Mouse (Mus musculus): Measurements from ENCODE around the gene Spry2.

Gene Spry2

DNA sequence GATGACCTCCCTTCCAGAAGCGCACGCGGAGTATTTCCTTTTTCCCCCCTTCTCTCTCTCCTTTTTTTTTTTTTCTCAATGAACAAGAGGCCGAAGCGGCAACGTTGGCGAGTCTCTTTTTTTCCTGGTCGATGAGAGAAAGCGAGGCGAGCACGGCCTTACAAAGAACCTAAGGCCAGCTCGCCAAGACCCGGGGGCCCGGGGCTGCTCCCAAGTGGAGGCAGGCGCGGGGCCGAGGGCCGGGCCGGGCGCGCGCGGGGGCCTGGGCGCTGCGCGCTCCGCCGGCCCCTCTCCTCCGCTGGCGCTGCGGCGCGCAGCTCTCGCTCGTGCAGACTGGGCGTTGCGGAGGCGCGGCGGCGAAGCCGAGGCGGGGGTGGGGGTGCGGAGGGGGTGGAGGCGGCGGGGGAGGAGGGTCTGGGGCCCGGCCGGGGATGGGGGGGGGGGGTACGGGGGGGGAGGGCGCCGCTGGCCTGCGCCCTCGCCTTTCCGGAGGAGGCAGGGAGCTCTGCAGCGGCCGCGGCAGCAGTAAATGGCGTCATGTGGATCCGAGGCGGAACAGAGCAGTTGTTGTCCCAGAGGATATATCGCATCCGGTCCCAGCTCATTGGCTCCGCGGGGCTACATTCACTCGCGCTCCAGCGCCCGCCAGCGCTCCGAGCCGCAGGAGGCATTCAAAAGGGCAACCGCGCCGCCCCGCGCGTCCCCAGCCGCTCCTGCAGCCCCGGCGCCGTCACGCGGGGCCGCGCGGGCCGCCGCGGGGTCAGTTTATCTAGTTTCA, at the start of gene Spry2:
Gene Spry2, minus strand, starts transcription at position 29 of the 778 bp plus-strand sequence.
- peak; percentile 65 for DNase-seq (ENCODE audit: low spot score)

DNA sequence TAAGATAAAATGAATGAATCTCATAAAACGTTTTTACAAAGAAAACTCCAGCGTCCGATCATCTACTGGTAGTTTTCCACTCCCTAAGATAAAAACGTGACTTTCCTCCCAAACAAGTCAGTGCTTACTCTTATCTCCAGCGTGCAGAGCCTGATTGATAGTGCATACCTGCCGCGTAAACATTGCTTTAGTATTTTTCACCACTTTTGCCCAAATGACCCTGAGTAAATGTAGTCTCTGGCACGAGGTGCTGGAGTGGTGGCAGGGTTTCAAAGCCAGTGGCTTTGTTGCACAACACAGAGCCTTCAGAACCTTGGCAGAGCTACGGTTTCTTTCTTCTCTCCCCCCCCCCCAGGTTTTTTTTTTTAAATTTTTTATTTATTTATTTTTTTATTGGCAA, 44.7 kb upstream of the Spry2 start:
- no peak for DNase-seq (ENCODE audit: low spot score)

DNA sequence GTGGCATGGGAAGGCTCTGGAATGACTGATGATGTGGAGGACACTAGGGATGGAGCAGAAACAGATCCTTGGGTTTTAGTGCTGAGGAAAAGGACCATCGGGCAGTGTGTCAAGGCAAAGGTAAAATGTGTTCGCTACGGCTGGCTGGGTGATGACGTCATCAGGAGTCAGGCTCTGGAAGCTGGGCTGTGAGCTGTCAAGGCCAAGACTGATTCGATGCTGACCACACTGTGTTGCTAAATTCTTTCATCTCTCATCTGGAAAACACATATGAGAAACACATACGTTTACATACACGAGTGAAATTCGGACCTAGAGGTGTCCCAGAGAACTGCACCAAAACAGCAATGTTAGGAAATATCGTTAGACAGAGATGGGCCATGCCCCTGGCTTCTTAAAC, 30.1 kb upstream of the Spry2 start:
- no peak for DNase-seq (ENCODE audit: low spot score)

DNA sequence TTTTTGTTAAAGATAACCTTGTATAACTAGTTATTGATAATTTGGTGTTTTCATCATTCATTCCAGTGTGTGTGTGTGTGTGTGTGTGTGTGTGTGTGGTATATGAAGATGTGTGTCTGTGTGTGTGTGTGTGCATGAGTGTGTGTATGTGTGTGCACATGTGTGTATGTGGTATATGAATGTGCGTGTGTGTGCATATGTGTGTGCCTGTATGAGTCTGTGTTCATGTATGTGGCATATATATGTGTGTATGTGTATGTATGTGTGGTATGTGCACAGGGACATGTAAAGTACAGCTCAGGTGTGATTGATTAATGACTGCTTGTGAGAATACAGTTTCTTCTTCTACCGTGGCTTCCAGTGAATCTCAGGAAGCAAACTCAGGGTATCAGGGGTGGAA, 28.7 kb upstream of the Spry2 start:
- DNase-seq (ENCODE audit: low spot score), result no peak

DNA sequence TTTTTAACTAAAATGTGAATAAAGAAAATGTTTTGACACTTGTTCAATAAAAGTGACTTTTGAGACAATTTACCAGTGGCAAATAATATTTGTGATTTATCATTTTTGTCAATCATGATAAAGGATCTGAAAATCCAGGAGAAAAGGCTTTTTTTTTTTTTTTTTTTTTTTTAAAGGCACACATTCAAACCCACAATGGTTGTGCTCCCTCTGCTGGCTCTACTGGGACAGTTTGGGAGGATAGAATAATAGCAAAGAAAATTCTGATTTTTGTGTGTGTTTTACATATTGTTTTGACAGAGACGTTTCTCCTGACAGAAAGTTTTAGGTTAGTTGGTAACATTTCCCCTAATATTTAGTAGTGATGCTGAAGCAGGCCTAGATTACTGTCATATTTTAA, 28.1 kb upstream of the Spry2 start:
- no peak for DNase-seq (ENCODE audit: low spot score)

DNA sequence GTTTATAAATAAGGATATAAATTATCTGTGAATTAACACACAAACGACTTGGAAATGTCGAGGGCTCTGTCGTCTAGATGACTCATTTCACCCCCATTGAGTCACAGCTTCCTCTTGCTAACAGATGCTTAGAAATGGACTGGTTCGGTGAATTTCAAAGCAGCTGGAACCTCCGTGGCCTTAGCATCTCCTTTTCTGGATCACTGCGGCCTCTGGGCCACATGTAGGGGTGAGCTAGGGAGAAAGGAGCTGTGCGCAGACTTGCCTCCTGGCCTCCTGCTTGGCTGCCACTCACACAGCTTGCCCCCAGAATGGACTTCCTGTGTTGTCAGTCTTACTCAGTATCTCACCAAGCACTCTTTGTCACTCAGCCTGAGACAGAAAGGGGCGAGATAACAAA, 26.3 kb upstream of the Spry2 start:
- no peak for DNase-seq (ENCODE audit: low spot score)

DNA sequence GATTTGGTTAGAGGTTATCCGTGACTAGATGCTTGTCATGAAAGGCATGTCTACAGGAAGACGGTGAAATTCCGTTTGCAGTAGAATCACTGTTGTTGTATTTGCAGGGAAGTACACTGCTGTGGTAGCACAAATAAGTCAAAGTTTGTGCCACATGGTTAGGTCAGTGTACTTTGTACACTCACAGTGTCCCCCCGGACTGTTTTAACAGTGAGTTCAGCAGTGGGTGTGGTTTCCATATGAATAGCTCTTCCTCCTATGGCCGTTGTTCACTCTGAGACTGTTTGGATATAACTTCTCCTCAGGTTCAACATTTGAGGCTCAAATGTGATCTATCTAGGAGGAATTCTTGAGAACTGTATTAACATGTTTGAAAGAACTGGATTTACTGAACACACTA, 25.8 kb upstream of the Spry2 start:
- no peak for DNase-seq (ENCODE audit: low spot score)

DNA sequence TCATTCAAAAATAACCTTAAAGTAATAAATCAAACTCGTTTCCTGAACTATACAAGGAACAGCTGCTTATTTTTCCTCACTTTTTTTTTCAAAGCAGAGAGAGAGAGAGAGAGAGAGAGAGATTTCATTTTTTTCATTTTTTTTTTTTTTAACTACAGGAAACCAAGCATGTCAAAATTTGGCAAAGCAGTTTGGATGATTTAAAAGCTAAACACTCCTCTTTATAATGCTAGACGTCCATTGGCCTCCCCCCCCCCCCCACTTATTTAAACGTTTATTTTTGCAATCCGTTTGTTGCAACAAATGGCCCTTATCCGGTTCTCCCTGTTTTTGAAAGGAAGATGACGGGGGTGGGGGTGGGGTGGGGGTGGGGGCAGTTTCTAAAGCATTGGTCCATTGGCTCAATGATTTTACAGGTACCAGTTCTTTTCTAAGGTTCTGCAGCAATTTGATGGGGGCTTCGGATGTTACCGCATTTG, 24.6 kb upstream of the Spry2 start:
- DNase-seq (ENCODE audit: low spot score), result no peak

DNA sequence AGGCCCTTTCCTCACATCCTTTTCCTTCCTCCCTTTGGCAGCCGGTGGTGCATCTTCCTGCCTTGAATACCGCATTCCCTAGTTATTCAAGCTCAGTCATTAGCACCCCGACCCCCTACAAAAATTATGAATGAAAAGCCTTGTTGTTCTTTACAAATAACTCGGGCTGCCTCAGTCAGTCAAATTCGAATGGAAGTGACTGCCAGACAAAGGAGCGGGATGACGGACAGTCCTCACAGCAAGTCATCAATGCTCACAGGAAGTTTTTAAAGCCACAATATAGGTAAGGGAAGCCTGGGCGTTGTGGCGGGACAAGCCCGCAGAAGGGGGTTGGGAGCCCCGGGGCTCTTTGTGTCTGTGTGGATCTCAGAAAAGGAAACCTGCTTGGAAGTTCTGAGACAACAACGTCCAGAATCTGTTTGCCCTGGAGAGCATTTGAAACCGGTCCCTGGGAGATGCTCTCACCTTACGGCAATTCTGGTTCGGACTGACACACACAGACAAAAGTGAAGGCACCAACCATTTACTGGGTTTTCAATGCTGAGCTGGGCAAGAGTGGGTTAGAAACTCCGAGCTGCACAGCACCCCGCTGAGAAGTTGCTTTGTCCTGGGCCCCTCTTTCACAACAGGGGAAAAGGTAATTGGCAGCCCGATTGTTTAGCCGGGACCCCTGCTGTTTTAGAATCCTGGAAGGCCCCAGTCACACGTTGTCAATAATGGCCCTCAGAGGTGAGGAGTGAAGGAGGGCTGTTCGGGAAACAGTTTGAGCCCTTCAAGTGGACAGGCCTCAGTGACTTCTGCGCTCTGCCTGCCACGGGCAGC, 24.0 kb upstream of the Spry2 start:
- no peak for DNase-seq (ENCODE audit: low spot score)

DNA sequence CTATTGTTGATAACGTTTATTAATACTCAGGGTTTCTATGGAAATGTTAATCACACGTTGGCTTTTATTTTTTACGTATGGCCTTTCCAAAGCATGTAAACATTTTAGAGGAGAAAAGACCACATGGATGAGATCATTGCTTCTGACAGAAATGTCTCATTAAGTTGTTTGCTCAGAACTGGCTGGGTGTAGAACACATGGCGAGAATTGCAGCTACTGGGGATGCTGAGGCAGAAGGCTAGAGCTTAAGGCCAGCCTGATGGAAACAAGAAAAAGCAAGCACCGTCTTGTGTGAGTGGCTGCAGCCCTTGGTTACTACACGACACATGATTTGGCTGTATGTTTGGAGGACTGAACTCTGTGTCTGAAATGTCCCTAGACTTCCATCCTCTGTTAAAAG, 10.6 kb upstream of the Spry2 start:
- no peak for DNase-seq (ENCODE audit: low spot score)

DNA sequence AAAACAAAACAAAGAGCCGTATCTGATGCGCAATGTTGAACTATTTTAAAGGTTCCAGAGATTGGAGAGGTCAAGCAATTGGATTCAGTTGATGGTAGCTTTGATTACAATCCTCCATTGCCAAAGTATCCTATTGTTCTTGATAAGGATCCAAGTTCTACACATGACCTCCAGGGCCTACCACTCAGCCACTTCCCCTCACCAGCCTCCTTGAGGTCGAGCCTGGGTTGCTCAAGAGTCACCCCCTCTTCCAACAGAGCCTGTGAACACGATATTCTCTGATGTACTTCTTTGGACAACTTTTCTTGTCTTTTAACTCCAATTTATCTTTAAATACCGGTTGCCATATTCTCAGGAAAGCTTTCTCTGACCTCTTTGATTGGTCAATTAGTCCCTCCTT, 9.3 kb upstream of the Spry2 start:
- no peak for DNase-seq (ENCODE audit: low spot score)

DNA sequence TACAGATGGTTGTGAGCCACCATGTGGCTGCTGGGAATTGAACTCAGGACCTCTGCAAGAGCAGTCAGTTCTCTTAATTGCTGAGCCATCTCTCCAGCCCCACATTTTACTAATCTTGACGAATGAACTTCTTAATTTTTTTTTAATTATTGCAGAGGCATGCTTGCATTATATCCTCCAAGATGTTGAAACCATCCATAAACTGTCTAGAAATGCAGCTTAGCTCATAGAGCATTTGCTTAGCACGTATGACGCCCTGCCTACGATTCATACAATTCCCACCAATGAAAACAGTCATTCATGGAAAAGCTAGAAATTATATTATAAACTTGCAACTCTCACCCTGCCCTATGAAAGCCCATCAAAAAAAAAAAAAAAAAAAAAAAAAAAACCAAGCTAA, 8.9 kb upstream of the Spry2 start:
- no peak for DNase-seq (ENCODE audit: low spot score)

DNA sequence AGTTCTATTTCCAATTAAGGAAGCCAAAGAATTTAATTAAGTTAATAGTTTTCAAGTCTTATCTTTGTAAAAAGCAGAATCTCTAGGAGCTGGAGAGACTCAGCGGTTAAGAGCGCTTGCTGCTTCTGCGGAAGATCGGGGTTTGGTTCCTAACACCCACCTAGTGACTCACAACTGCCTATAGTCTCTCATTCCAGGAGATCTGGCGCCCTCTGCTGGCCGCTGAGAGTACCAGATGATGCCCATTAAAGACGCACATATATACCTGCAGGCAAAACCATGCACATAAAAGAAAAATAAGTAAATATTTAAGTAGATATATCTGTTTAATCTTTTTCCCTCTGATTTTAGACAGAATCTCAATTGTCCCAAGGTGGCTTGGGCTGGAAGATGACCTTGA, 6.2 kb upstream of the Spry2 start:
- no peak for DNase-seq (ENCODE audit: low spot score)

DNA sequence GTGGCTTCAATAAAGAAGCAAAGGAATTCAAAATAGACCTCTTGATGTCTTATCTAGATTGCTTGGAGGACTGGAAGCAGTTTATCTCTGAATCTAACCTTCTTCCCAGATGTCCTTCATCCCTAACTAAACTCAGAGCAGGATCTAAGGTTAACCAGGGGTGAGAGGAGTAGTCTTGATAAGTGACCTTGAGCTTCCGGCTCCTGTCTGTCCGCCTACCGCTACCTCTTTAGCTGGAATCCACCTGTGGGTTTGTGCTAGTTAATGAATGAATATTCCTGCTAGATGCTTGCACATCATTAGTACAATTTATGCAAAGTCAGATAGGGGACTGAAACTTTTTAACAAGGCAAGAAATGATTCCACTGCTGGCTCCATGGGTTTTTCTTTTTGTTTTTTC, 4.2 kb upstream of the Spry2 start:
- no peak for DNase-seq (ENCODE audit: low spot score)

DNA sequence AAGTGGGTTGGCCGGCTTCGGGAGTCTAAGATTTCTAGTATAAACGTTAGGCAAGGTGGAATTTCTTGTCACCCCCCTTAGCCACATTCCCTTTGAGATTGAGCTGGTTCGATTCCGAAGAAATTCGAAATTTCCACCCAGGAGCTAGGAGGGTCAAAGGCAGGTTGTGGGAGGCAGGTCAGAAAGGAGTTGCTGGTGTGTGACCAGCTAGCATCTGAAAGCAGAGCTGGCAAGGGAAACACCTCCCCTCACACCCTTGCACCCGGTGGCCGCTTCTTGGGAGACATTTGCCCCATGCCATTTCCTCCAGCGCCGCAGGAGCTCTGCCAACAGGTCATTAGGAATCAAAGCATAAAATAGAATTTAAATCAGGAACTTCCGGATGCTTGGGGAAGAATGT, 2.5 kb upstream of the Spry2 start:
- DNase-seq (ENCODE audit: low spot score), result no peak

DNA sequence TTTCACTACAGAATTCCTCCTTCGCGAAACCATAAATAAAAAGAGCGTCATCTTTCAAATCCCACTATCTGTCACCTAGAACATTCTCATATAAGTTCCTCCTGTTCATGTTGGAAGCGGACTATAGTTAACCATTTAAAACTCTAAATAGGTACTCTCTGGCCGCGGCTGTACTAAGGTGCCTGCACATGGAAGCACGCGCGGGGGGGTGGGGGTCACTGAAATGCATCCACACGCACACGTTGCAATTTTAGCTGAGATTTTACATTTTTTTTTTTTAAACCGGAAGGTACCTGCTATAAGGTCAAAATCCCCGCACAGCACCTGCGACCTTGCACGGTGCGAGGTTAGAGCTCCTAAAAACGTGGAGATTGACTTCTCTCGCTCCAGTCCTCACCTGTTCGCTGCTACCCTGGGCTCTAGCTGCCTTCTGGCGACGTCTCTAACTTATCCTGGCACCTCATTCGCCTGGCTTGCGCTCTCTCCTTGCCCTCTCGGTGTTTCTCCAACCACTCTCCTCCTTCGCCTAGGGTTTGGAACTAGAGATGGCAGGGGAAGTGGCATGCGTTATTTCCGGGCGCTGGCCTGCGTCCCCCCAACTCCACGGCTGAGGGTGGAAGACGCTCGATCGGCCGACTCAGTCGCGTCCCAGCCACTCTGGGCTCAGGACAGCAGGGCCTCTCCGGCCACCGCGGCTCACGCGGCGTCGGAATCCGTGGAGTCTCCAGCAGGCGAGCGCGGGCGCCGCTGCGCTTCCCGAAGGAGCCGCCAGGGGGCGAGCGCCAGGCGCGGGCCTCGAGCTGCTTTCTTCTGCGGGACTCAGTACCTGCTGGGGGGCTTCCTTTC, 1.9 kb upstream of the Spry2 start:
- peak; percentile 54 for DNase-seq (ENCODE audit: low spot score)

DNA sequence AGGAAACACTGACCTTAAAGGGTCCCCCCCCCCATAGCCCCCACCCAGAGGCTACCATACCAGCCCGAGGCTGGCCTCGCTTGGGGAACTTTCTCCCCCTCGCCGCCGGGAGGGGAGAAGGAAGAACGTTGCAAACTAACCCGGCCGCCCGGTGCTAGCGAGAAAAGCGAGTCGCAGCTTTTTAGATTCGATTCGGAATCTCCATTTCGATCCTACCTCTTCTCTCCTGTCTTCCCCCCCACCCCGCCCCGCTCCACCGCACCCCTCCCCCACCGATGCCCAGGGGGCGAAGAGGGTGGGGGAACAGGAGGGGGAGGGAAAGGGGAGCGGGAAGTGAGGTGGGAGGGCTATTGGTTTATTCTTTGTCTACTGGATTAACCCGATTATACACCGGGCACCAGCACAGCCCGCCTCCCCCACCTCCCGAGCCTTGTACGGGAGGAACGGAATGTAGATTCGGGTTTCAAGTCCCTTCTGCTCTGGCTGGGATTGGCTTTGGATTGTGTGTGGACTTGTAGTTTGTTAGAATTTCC, 1.0 kb upstream of the Spry2 start:
- no peak for DNase-seq (ENCODE audit: low spot score)

DNA sequence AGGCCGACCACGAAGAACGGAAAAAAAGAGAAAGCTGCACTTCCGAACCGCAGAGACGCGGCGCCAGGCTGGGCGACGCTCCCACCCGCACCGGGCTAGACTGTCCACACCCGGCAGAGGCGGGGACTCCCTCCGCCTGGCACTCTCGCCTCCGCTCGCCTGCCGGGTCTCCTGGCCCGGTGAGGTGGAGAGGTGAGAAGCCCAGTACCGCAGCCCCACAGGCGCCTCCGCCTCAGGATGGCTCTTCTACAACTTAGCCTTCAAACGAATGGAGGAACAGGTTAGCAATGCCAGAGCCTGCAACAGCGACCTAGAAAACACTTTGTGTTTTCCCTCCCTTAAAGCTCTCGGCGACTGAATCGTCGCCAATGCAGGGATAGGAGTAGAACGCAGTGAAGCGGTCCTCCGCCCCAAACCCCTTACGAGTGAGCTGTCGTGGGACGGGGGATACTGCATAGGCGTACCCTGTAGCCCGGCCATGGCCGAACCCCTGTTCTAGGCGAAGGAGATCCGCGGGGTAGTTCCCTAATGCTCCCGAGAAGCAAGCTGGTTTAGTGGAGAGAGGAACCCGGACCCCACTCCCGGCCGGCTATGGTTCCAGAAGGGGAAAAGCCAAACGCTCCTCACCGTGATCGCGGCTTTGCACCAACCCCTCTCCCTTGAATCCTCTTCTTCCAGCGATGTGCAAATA, 513 bp downstream of the Spry2 start:
- no peak for DNase-seq (ENCODE audit: low spot score)

DNA sequence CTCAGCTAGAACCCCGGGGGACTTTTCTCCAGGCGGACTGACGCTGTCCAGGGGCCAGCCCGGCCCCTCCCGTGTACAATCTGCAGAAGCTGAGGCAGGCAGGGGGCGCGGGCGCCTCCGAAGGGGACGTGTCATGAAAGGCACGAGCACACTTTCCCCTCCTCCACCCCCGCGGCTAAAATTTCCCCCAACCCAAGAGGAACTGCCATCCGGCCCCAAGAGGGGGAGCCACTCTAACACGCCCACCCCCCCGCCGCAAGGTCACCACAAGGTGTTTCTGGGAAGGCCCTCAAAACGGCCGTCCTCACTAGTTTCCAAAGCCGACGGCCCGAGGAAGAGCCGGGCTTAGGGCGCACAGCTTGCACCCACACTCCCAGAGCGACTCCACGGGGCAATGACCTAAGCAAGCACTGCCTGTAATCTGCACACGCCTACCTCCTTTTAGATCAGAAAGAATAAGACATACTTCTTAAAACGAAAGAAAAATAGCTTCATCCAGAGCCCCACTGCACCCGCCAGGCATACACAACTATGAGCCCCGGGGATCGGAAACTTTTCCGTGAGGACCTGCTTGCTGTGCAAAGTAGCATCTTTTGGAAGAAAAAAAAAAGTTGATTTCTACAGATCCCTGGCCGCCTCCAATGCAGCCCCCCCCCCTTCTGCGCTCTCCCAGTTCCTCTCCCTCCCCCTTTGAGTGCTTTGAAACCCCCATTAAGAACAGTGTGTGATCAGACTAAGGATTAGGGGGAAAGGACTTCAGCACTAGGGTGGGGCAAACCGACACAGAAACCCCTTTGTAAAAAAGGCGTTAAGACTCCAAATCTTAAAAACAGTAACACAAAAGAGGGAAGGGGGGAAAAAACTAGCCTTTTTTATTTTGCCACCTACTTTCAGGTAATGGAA, 1.4 kb downstream of the Spry2 start:
- DNase-seq (ENCODE audit: low spot score), result no peak

DNA sequence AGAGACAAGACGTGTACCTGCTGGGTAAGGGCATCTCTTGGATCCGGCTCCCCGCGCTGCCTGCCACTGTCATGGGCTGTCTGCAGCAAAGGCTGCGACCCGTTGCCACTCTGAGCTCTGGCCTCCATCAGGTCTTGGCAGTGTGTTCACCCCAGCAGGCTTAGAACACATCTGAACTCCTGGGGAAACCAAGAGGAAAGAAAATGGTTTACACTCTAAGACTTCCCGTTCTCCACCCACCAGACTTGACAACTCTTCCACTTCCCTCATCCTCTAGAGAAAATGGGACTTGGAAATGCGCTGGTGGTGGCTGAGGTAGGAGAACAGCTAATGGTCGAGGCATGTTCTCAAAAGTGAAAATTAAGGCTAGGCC, 3.0 kb downstream of the Spry2 start:
- DNase-seq (ENCODE audit: low spot score), result no peak
